ENCODE assay signal across 8 mouse cellular contexts in the genomic region with DNA sequence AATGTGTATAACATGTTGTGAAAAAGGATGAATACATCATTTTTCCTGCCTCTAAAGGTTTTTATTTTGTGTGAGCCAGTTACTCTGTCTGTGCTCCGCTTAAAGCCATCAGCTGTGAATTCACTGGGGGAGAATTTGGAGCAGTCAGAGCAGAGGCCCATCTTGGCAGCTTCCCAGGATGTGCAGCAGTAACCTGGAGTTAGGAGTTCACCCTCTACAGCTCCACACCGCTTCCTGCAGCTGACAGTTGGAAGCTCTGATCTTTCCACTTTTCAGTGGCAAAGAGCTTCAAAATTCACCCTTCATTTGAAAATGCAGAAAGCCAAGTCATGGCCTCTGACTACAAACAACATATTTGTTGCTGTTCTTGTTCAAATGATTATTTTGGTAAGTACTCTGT.
DNase-seq lines count a peak whose midpoint lies in the region; ATAC-seq lines count a peak whose summit lies in the region.
"Had no signal": no experiment of that assay in that cellular context is flagged by ENCODE, and none has a peak within 500 bp of the region (broad histone marks: within the 10 kb centered on the region; RNA-seq: fewer than 3 reads in every experiment).

No protein-coding gene starts in this region.

- no peaks in the 10 kb centered on the region for H3K9me3 ChIP-seq in heart, embryonic 15.5 days (replicated peaks)
- H3K9me3 ChIP-seq: liver, embryonic 15.5 days had no signal

- no peak overlapping the region for H3K27ac ChIP-seq in heart, embryonic 15.5 days
- H3K27ac ChIP-seq: liver, embryonic 15.5 days had no signal

- H3K4me1 ChIP-seq in heart, embryonic 15.5 days (replicated peaks), result peaks cover 21% of the 10 kb centered on the region

- no peaks in the 10 kb centered on the region for H3K36me3 ChIP-seq in heart, embryonic 15.5 days
- H3K36me3 ChIP-seq: liver, embryonic 15.5 days had no signal

- no peak overlapping the region for H3K9ac ChIP-seq in heart, embryonic 15.5 days
- H3K9ac ChIP-seq: liver, embryonic 15.5 days had no signal

- intact Hi-C loops in left cerebral cortex, postnatal 25 days (cut with DNase I), result loop anchor here (10.0 kb wide), 1 partner anchor 173 kb away; no protein-coding TSS in a partner anchor

- DNase-seq in ovary, adult 18-20 months (ENCODE audit: low spot score), result peak; percentile 33
- DNase-seq in ovary, postnatal 14 days (ENCODE audit: low spot score), result no peak
- peak; percentile 53 for DNase-seq in cerebellum, adult 9-10 months
- DNase-seq in lung, postnatal 36 days, result peak; percentile 35
- no peak for DNase-seq in B cell, adult 2 months
- DNase-seq in left cerebral cortex, postnatal 25 days (ENCODE audit: low spot score in 2 of 2), result no peak

- peak; percentile 76 for ATAC-seq in heart, embryonic 15.5 days (replicated peaks; ENCODE audit: insufficient number of reproducible peaks, insufficient read depth, low FRiP score, low read depth)

- 8% methylated on average over 2 of the region's 2 CpGs for WGBS in heart, embryonic 15.5 days

- no peak overlapping the region for H3K4me2 ChIP-seq in heart, embryonic 15.5 days
- H3K4me2 ChIP-seq: liver, embryonic 15.5 days had no signal

- no peaks in the 10 kb centered on the region for H3K27me3 ChIP-seq in heart, embryonic 15.5 days
- H3K27me3 ChIP-seq: liver, embryonic 15.5 days had no signal

- no peak overlapping the region for H3K4me3 ChIP-seq in heart, embryonic 15.5 days
- H3K4me3 ChIP-seq: liver, embryonic 15.5 days had no signal

Comparison
In these comparisons a context has a peak if more than half of its experiments do, and no peak if none do; other contexts are left out.
1. DNase-seq: peak in ovary, adult 18-20 months (single experiment), cerebellum, adult 9-10 months (single experiment) and lung, postnatal 36 days (single experiment); none in ovary, postnatal 14 days (single experiment), B cell, adult 2 months (0 of 2) and left cerebral cortex, postnatal 25 days (0 of 2).